Mouse (Mus musculus): ENCODE results near the gene Zfp57. TPM values are rescaled to one million over a fixed set of nuclear protein-coding genes. Genes with fewer than 3 reads are reported as not detected.

Zfp57 gene
- polyA plus RNA-seq, 1 experiment from 2014 or later, result 250 TPM

- no peaks in the 10 kb centered on the region for H3K9me3 ChIP-seq
- ATAC-seq (ENCODE audit: low FRiP score, low read depth), result no peak
- no peak overlapping the region for H3K4me2 ChIP-seq
- WGBS, result 62% methylated on average over 2 of the region's 2 CpGs
- H3K9ac ChIP-seq, result no peak overlapping the region
- H3K27ac ChIP-seq (replicated peaks), result no peak overlapping the region
- no peaks in the 10 kb centered on the region for H3K27me3 ChIP-seq
- H3K4me3 ChIP-seq, result no peak overlapping the region
- H3K4me1 ChIP-seq (replicated peaks), result peaks cover 10% of the 10 kb centered on the region; the same call in 1 of the 2 replicates
- no peaks in the 10 kb centered on the region for H3K36me3 ChIP-seq
These were observed 25.5 kb downstream of the Zfp57 start for GRCm38 (mm10) chr17:37026425-37026824.

GRCm38 (mm10) chr17:37027486-37027885 is 26.5 kb downstream of the Zfp57 start:
- H3K4me1 ChIP-seq (replicated peaks), result peaks cover 10% of the 10 kb centered on the region; the same call in 1 of the 2 replicates
- WGBS, result 96% methylated on average over 4 of the region's 4 CpGs
- H3K27me3 ChIP-seq, result no peaks in the 10 kb centered on the region
- H3K27ac ChIP-seq (replicated peaks), result peak overlapping the region; percentile 94
- ATAC-seq (ENCODE audit: low FRiP score, low read depth), result no peak
- no peak overlapping the region for H3K9ac ChIP-seq
- no peak overlapping the region for H3K4me3 ChIP-seq
- H3K9me3 ChIP-seq, result no peaks in the 10 kb centered on the region
- no peak overlapping the region for H3K4me2 ChIP-seq
- H3K36me3 ChIP-seq, result no peaks in the 10 kb centered on the region

GRCm38 (mm10) chr17:37028212-37028611 is 27.2 kb downstream of the Zfp57 start:
- 3% methylated on average over 10 of the region's 10 CpGs for WGBS
- peak overlapping the region; percentile 53 for H3K4me2 ChIP-seq
- no peaks in the 10 kb centered on the region for H3K36me3 ChIP-seq
- no peaks in the 10 kb centered on the region for H3K9me3 ChIP-seq
- ATAC-seq (ENCODE audit: low FRiP score, low read depth), result peak; percentile 36
- no peaks in the 10 kb centered on the region for H3K27me3 ChIP-seq
- H3K9ac ChIP-seq, result no peak overlapping the region; the same call in 1 of the 2 replicates
- H3K4me1 ChIP-seq (replicated peaks), result peaks cover 10% of the 10 kb centered on the region; the same call in 1 of the 2 replicates
- H3K27ac ChIP-seq (replicated peaks), result peak overlapping the region; percentile 94
- H3K4me3 ChIP-seq, result peak overlapping the region; percentile 37

- Histone ChIP-seq H3K27me3 (no peaks in the 10 kb centered on the region), H3K4me3 (peak overlapping the region; percentile 37), H3K36me3 (no peaks in the 10 kb centered on the region), H3K9ac (peak overlapping the region; percentile 43), H3K4me1 (replicated peaks) (peaks cover 10% of the 10 kb centered on the region; the same call in 1 of the 2 replicates), H3K9me3 (no peaks in the 10 kb centered on the region), H3K4me2 (peak overlapping the region; percentile 53), H3K27ac (replicated peaks) (peak overlapping the region; percentile 94)
- WGBS, result under 1% methylated on average over 14 of the region's 14 CpGs
- peak; percentile 99 for ATAC-seq (ENCODE audit: low FRiP score, low read depth)
These were observed 27.7 kb downstream of the Zfp57 start for GRCm38 (mm10) chr17:37028683-37029120.

GRCm38 (mm10) chr17:37029162-37029561 is 28.2 kb downstream of the Zfp57 start:
- peak; percentile 21; the same call in 1 of the 2 replicates for ATAC-seq (ENCODE audit: low FRiP score, low read depth)
- 66% methylated on average over 8 of the region's 8 CpGs for WGBS
- H3K36me3 ChIP-seq, result no peaks in the 10 kb centered on the region
- peak overlapping the region; percentile 94 for H3K27ac ChIP-seq (replicated peaks)
- H3K4me1 ChIP-seq (replicated peaks), result peaks cover 10% of the 10 kb centered on the region; the same call in 1 of the 2 replicates
- H3K4me3 ChIP-seq, result peak overlapping the region; percentile 37
- peak overlapping the region; percentile 43 for H3K9ac ChIP-seq
- no peaks in the 10 kb centered on the region for H3K27me3 ChIP-seq
- H3K9me3 ChIP-seq, result no peaks in the 10 kb centered on the region
- H3K4me2 ChIP-seq, result peak overlapping the region; percentile 53

- no peaks in the 10 kb centered on the region for H3K4me1 ChIP-seq (replicated peaks)
- H3K9ac ChIP-seq, result no peak overlapping the region
- no peaks in the 10 kb centered on the region for H3K36me3 ChIP-seq
- H3K9me3 ChIP-seq, result no peaks in the 10 kb centered on the region
- WGBS, result 81% methylated on average over 2 of the region's 2 CpGs
- no peak overlapping the region for H3K27ac ChIP-seq (replicated peaks)
- H3K4me2 ChIP-seq, result no peak overlapping the region
- no peak overlapping the region for H3K4me3 ChIP-seq
- ATAC-seq (ENCODE audit: low FRiP score, low read depth), result no peak
- H3K27me3 ChIP-seq, result no peaks in the 10 kb centered on the region
These were observed 38.3 kb downstream of the Zfp57 start for GRCm38 (mm10) chr17:37039127-37039894.

- H3K27ac ChIP-seq (replicated peaks), result peak overlapping the region; percentile 95
- peak overlapping the region; percentile 100 for H3K9ac ChIP-seq
- H3K27me3 ChIP-seq, result no peaks in the 10 kb centered on the region
- H3K9me3 ChIP-seq, result no peaks in the 10 kb centered on the region
- 73% methylated on average over 7 of the region's 7 CpGs for WGBS
- H3K36me3 ChIP-seq, result no peaks in the 10 kb centered on the region
- peaks cover 38% of the 10 kb centered on the region for H3K4me1 ChIP-seq (replicated peaks)
- peak overlapping the region; percentile 88 for H3K4me3 ChIP-seq
- no peak for ATAC-seq (ENCODE audit: low FRiP score, low read depth)
- H3K4me2 ChIP-seq, result peak overlapping the region; percentile 77
These were observed 43.8 kb downstream of the Zfp57 start for GRCm38 (mm10) chr17:37044651-37045244.

- Histone ChIP-seq H3K27me3 (no peaks in the 10 kb centered on the region), H3K9ac (peak within 1 kb of the TSS; percentile 100), H3K4me3 (peak within 1 kb of the TSS; percentile 88), H3K9me3 (no peaks in the 10 kb centered on the region), H3K27ac (replicated peaks) (peak within 1 kb of the TSS; percentile 95), H3K4me2 (peak within 1 kb of the TSS; percentile 77), H3K4me1 (replicated peaks) (peaks cover 44% of the 10 kb centered on the region), H3K36me3 (no peaks in the 10 kb centered on the region)
- ATAC-seq (ENCODE audit: low FRiP score, low read depth), result peak; percentile 79
- WGBS, result under 1% methylated on average over 43 of the region's 55 CpGs
These were observed 44.8 kb downstream of the Zfp57 start, which contains the start of gene Gabbr1 for GRCm38 (mm10) chr17:37045611-37046311. TSS of gene Gabbr1 (plus strand) at chr17:37045966.

GRCm38 (mm10) chr17:37046312-37047112 is 45.5 kb downstream of the Zfp57 start:
- Histone ChIP-seq H3K4me1 (replicated peaks) (peaks cover 52% of the 10 kb centered on the region), H3K27ac (replicated peaks) (peak overlapping the region; percentile 95), H3K4me2 (peak overlapping the region; percentile 77), H3K9ac (peak overlapping the region; percentile 100), H3K36me3 (no peaks in the 10 kb centered on the region), H3K9me3 (no peaks in the 10 kb centered on the region), H3K4me3 (peak overlapping the region; percentile 88), H3K27me3 (no peaks in the 10 kb centered on the region)
- WGBS, result under 1% methylated on average over 41 of the region's 58 CpGs
- ATAC-seq (ENCODE audit: low FRiP score, low read depth), result peak; percentile 60

- Histone ChIP-seq H3K9ac (peak overlapping the region; percentile 100), H3K9me3 (no peaks in the 10 kb centered on the region), H3K36me3 (no peaks in the 10 kb centered on the region), H3K27me3 (no peaks in the 10 kb centered on the region), H3K4me1 (replicated peaks) (peaks cover 61% of the 10 kb centered on the region), H3K27ac (replicated peaks) (peak overlapping the region; percentile 95), H3K4me2 (peak overlapping the region; percentile 77), H3K4me3 (peak overlapping the region; percentile 88)
- no peak for ATAC-seq (ENCODE audit: low FRiP score, low read depth)
- WGBS, result 13% methylated on average over 19 of the region's 19 CpGs
These were observed 46.5 kb downstream of the Zfp57 start for GRCm38 (mm10) chr17:37047332-37047976.

- Histone ChIP-seq H3K27ac (replicated peaks) (peak overlapping the region; percentile 95), H3K27me3 (no peaks in the 10 kb centered on the region), H3K4me1 (replicated peaks) (peaks cover 65% of the 10 kb centered on the region), H3K9ac (peak overlapping the region; percentile 100), H3K36me3 (no peaks in the 10 kb centered on the region), H3K4me3 (peak overlapping the region; percentile 88), H3K4me2 (peak overlapping the region; percentile 77), H3K9me3 (no peaks in the 10 kb centered on the region)
- no peak for ATAC-seq (ENCODE audit: low FRiP score, low read depth)
- WGBS, result 21% methylated on average over 3 of the region's 3 CpGs
These were observed 47.0 kb downstream of the Zfp57 start for GRCm38 (mm10) chr17:37047981-37048380.

Data from hindbrain, embryonic 15.5 days (tissue).